Mouse (Mus musculus): ENCODE data around the gene Arap2.

Arap2 gene

GRCm38 (mm10) chr5:62640501-62640900 is 125.5 kb downstream of the Arap2 start:
- DNase-seq (ENCODE audit: inconsistent age in 2 of 2, low spot score in 1 of 2): no peak

- DNase-seq (ENCODE audit: inconsistent age in 2 of 2, low spot score in 1 of 2): no peak
Measured at GRCm38 (mm10) chr5:62636341-62636740, 129.6 kb downstream of the Arap2 start.

GRCm38 (mm10) chr5:62628901-62629300 is 137.1 kb downstream of the Arap2 start:
- DNase-seq (ENCODE audit: inconsistent age in 2 of 2, low spot score in 1 of 2): no peak

GRCm38 (mm10) chr5:62622848-62623479 is 143.0 kb downstream of the Arap2 start:
- no peak for DNase-seq (ENCODE audit: inconsistent age in 2 of 2, low spot score in 1 of 2)

- no peak for DNase-seq (ENCODE audit: inconsistent age in 2 of 2, low spot score in 1 of 2)
Measured at GRCm38 (mm10) chr5:62618286-62618685, 147.7 kb downstream of the Arap2 start.

- DNase-seq (ENCODE audit: inconsistent age in 2 of 2, low spot score in 1 of 2): no peak
Measured at GRCm38 (mm10) chr5:62611990-62612389, 154.0 kb downstream of the Arap2 start.

- DNase-seq (ENCODE audit: inconsistent age in 2 of 2, low spot score in 1 of 2): no peak
Measured at GRCm38 (mm10) chr5:62587348-62587747, 178.6 kb downstream of the Arap2 start.

GRCm38 (mm10) chr5:62582643-62583042 is 183.3 kb downstream of the Arap2 start:
- no peak for DNase-seq (ENCODE audit: inconsistent age in 2 of 2, low spot score in 1 of 2)

GRCm38 (mm10) chr5:62581699-62582098 is 184.3 kb downstream of the Arap2 start:
- DNase-seq (ENCODE audit: inconsistent age in 2 of 2, low spot score in 1 of 2): no peak

- DNase-seq (ENCODE audit: inconsistent age in 2 of 2, low spot score in 1 of 2): no peak
Measured at GRCm38 (mm10) chr5:62574336-62574844, 191.6 kb downstream of the Arap2 start.
